Mouse (Mus musculus) hindbrain, embryonic 13.5 days (tissue): ENCODE measurements around the gene Nmnat1. TPM values are rescaled to one million over a fixed set of nuclear protein-coding genes. Genes with fewer than 3 reads are reported as not detected.

Experiments used
- ATAC-seq: fragments of 200-750 bp; cut with Nextera tagmentation; 2 replicates; pipeline ENCODE4 v1.8.0; 2017; ENCODE audit warnings: moderate TSS enrichment; ENCODE audit not compliant: low FRiP score
- H3K27ac ChIP-seq: fragments of 300-500 bp; sonication (generic); 2 replicates; pipeline ENCODE4 v1.5.1; 2015; ENCODE audit warnings: inconsistent platforms, mild to moderate bottlenecking, moderate library complexity
- H3K27me3 ChIP-seq: fragments of 300-500 bp; sonication (generic); 2 replicates; pipeline ENCODE4 v1.6.1; 2015; ENCODE audit warnings: mild to moderate bottlenecking, inconsistent platforms
- H3K36me3 ChIP-seq: fragments of 300-500 bp; sonication (generic); 2 replicates; pipeline ENCODE4 v1.6.1; 2015; ENCODE audit warnings: mild to moderate bottlenecking, inconsistent platforms
- H3K4me1 ChIP-seq: fragments of 300-500 bp; sonication (generic); replicated peaks from 2 replicates; pipeline ENCODE4 v1.6.1; 2015; ENCODE audit warnings: inconsistent platforms
- H3K4me2 ChIP-seq: fragments of 300-500 bp; sonication (generic); 2 replicates; pipeline ENCODE4 v1.6.1; 2015; ENCODE audit warnings: inconsistent platforms, mild to moderate bottlenecking, moderate library complexity
- H3K4me3 ChIP-seq: fragments of 300-500 bp; sonication (generic); 2 replicates; pipeline ENCODE4 v1.5.1; 2015; ENCODE audit warnings: mild to moderate bottlenecking, inconsistent platforms
- H3K9ac ChIP-seq: fragments of 300-500 bp; sonication (generic); 2 replicates; pipeline ENCODE4 v1.6.1; 2015; ENCODE audit warnings: mild to moderate bottlenecking, inconsistent platforms
- H3K9me3 ChIP-seq: fragments of 300-500 bp; sonication (generic); 2 replicates; pipeline ENCODE4 v1.6.1; 2016; ENCODE audit warnings: inconsistent platforms
- WGBS: fragments of 180-500 bp; shearing (Covaris S2); methylation state at CpG from one replicate; pipeline ENCODE4 v1.1.7; 2015; 5-methylcytosine and 5-hydroxymethylcytosine counted together
- polyA plus RNA-seq: library from polyadenylated mRNA; unstranded; fragments of >200 nt; fragmentation: Nextera tagmentation; extraction: Ambion mirVana; gene quantifications from 2 replicates; pipeline ENCODE4 v1.2.1, GENCODE M21; 2015

Nmnat1 gene
- 9.2 and 10.3 TPM in 2 replicates for polyA plus RNA-seq

GRCm38 (mm10) chr4:149485053-149485824 lies at the start of gene Nmnat1, which contains the start of gene Lzic:
TSS of gene Nmnat1 (minus strand) at chr4:149485202.
TSS of gene Lzic (plus strand) at chr4:149485229.
- Histone ChIP-seq H3K36me3 (peaks cover 37% of the 10 kb centered on the region), H3K27ac (peak within 1 kb of the TSS; percentile 80), H3K27me3 (no peaks in the 10 kb centered on the region), H3K4me2 (peak within 1 kb of the TSS; percentile 91), H3K4me3 (peak within 1 kb of the TSS; percentile 81), H3K9ac (peak within 1 kb of the TSS; percentile 84), H3K9me3 (no peaks in the 10 kb centered on the region), H3K4me1 (peaks cover 31% of the 10 kb centered on the region)
- WGBS: under 1% methylated on average over 60 of the region's 60 CpGs
- ATAC-seq: peak; percentile 98

- Histone ChIP-seq H3K4me2 (no peak overlapping the region), H3K9ac (no peak overlapping the region), H3K4me1 (peaks cover 17% of the 10 kb centered on the region), H3K36me3 (no peaks in the 10 kb centered on the region), H3K9me3 (no peaks in the 10 kb centered on the region), H3K27me3 (no peaks in the 10 kb centered on the region), H3K27ac (no peak overlapping the region), H3K4me3 (no peak overlapping the region)
- no peak for ATAC-seq
- 81% methylated on average over 6 of the region's 6 CpGs for WGBS
Observed at GRCm38 (mm10) chr4:149529691-149530090, 44.7 kb upstream of the Nmnat1 start.

DNA sequence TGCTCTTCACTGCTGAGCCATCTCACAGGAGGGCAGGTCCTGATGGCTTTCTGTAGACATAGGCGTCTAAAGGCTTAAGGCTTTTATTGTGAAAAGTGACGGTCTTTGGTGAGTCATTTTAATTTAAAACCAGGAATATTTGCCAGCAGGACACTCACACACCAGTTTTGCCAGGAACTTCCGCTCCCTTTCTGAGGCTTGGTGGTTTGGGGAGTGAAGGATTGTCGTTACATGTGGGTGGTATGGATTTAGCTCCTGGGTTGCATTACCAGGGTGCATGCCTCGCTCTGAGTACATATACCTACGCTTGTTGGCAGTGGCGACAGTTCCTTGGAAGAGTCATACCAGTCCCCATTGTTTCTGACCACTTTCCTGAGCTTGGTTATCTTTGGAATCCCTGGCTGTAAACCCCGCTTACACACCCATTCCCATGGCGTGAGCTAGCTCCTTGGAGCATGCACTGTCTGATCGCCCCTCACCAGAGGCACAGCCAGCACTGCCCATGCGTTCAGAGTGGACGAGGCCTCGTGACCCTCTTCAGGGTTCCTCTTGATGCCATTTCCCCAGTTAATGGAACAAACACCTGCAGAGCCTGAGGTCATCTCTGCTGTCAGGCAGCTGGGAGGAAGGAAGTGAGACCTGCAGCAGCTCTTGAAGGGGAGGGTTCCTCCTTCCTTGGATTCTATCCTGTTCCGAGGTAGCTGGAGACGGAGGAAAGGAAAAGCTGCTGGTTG lies 42.8 kb upstream of the Nmnat1 start:
- Histone ChIP-seq H3K36me3 (no peaks in the 10 kb centered on the region), H3K4me3 (no peak overlapping the region), H3K27ac (no peak overlapping the region), H3K4me1 (peaks cover 26% of the 10 kb centered on the region), H3K9ac (peak overlapping the region; percentile 43; the same call in 1 of the 2 replicates), H3K4me2 (no peak overlapping the region), H3K27me3 (no peaks in the 10 kb centered on the region), H3K9me3 (no peaks in the 10 kb centered on the region)
- ATAC-seq: no peak
- WGBS: 88% methylated on average over 15 of the region's 15 CpGs

GRCm38 (mm10) chr4:149526330-149526729 lies 41.3 kb upstream of the Nmnat1 start:
- no peak overlapping the region for H3K4me2 ChIP-seq
- no peak for ATAC-seq
- H3K9me3 ChIP-seq: no peaks in the 10 kb centered on the region
- no peaks in the 10 kb centered on the region for H3K36me3 ChIP-seq
- 0 out of 2 replicates have a peak overlapping the region, but pooled peaks have one; percentile 52 for H3K27ac ChIP-seq
- no peak overlapping the region for H3K4me3 ChIP-seq
- no peaks in the 10 kb centered on the region for H3K27me3 ChIP-seq
- no peak overlapping the region for H3K9ac ChIP-seq
- H3K4me1 ChIP-seq: peaks cover 27% of the 10 kb centered on the region
- 53% methylated on average over 7 of the region's 7 CpGs for WGBS

- whole genome bisulfite sequencing: 84% methylated on average over 6 of the region's 6 CpGs
- Histone ChIP-seq H3K4me2 (no peak overlapping the region), H3K36me3 (no peaks in the 10 kb centered on the region), H3K27ac (0 out of 2 replicates have a peak overlapping the region, but pooled peaks have one; percentile 52), H3K9me3 (no peaks in the 10 kb centered on the region), H3K4me1 (peaks cover 32% of the 10 kb centered on the region), H3K4me3 (no peak overlapping the region), H3K27me3 (no peaks in the 10 kb centered on the region), H3K9ac (0 out of 2 replicates have a peak overlapping the region, but pooled peaks have one; percentile 39)
- ATAC-seq: no peak
Observed at GRCm38 (mm10) chr4:149525811-149526210, 40.8 kb upstream of the Nmnat1 start.

DNA sequence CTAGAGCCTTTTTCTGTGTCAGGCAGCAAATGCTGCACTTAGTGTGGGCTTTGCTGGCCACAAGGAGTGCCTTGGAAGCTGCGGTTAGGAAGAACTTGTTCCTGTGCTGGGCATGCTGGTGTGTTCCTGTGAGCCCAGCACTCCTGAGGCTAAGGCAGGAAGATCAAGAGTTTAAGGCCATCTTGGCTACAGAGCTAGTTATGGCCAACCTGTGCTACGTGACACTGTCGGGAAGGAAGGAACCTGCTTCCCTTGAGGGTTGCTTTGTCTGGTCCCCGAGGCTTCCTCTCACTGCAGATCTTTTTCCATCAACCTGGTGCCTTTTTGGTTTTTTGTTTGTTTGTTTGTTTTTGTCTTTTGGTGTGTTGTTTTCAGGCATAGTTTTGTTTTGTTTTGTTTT lies 40.2 kb upstream of the Nmnat1 start:
- Histone ChIP-seq H3K9ac (no peak overlapping the region), H3K4me3 (no peak overlapping the region), H3K4me2 (no peak overlapping the region), H3K4me1 (peaks cover 36% of the 10 kb centered on the region), H3K27me3 (no peaks in the 10 kb centered on the region), H3K36me3 (no peaks in the 10 kb centered on the region), H3K9me3 (no peaks in the 10 kb centered on the region), H3K27ac (no peak overlapping the region)
- 84% methylated on average over 4 of the region's 4 CpGs for WGBS
- no peak for ATAC-seq

GRCm38 (mm10) chr4:149523961-149524360 lies 39.0 kb upstream of the Nmnat1 start:
- no peaks in the 10 kb centered on the region for H3K27me3 ChIP-seq
- no peak overlapping the region for H3K9ac ChIP-seq
- H3K4me1 ChIP-seq: peaks cover 46% of the 10 kb centered on the region
- WGBS: 71% methylated on average over 6 of the region's 6 CpGs
- no peak for ATAC-seq
- H3K9me3 ChIP-seq: no peaks in the 10 kb centered on the region
- no peak overlapping the region for H3K4me3 ChIP-seq
- H3K4me2 ChIP-seq: no peak overlapping the region
- no peaks in the 10 kb centered on the region for H3K36me3 ChIP-seq
- H3K27ac ChIP-seq: no peak overlapping the region

DNA sequence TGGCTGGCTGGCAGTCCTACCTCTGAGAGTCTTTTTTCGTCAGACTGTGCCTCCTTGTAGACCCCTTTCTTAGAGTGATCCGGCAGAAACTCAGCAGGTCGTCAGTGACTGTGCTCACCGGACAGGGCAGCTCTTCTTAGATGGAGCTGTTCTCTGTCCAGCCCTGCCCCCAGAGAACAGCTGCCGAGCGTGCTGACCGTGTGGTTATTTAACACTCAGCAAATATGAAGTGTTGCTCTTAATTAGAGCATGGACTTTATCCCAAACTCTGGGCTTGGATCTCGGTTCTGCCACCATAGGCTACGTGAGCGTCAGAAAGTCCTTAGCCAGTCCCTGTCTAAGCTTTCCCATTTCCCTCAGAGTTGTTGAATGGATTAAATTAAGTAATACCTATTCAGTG lies 36.3 kb upstream of the Nmnat1 start:
- Histone ChIP-seq H3K9me3 (no peaks in the 10 kb centered on the region), H3K4me3 (no peak overlapping the region), H3K36me3 (no peaks in the 10 kb centered on the region), H3K4me2 (no peak overlapping the region), H3K27ac (no peak overlapping the region), H3K4me1 (peaks cover 44% of the 10 kb centered on the region), H3K27me3 (no peaks in the 10 kb centered on the region), H3K9ac (0 out of 2 replicates have a peak overlapping the region, but pooled peaks have one; percentile 0)
- no peak for ATAC-seq
- 73% methylated on average over 10 of the region's 10 CpGs for WGBS

DNA sequence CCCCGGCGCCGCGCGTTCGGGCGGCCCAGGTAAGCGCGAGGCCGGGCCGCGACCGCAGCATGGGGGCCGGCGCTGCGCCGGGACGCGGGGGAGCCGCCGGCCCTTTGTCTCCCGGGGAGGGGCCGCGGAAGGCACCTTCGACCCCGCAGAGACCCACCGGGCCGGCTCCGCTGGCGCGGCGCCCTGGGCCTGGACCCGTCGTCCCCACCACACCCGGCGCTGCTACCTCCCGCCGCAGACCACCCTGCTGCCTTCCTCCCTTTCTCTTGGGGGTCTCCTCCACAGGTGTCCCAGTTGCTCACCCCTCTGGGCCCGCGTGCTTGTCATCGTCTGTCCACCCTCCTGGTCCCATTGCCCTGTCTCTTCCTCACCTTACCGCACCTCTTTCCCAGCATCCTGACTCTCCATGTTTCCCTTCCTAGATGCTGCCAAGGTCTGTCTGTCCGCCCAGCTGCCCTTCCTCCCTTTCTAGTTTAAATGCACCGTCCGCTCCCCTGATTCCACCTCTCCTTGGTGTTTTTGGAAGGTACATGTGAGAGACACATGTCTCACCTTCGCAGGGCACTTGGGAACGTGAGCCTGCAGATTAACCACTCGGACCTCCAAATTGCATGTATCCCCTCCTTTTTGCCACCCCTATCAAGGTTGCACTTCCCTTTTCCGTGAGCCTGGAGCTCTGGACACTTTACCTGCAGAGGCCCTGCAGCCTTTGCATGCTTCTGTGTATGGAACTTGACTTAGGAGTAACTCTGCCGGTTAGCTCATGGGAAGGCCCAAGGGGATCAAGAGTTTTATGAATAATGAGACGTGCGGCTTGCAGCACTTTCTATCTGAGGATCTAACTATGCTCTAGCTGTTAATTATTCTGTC lies 33.6 kb upstream of the Nmnat1 start:
- Histone ChIP-seq H3K9me3 (no peaks in the 10 kb centered on the region), H3K36me3 (no peaks in the 10 kb centered on the region), H3K4me1 (peaks cover 28% of the 10 kb centered on the region), H3K9ac (peak overlapping the region; percentile 93), H3K27ac (peak overlapping the region; percentile 66), H3K4me3 (peak overlapping the region; percentile 85), H3K27me3 (no peaks in the 10 kb centered on the region), H3K4me2 (peak overlapping the region; percentile 74)
- WGBS: 4% methylated on average over 41 of the region's 52 CpGs
- no peak; the same call in 1 of the 2 replicates for ATAC-seq

DNA sequence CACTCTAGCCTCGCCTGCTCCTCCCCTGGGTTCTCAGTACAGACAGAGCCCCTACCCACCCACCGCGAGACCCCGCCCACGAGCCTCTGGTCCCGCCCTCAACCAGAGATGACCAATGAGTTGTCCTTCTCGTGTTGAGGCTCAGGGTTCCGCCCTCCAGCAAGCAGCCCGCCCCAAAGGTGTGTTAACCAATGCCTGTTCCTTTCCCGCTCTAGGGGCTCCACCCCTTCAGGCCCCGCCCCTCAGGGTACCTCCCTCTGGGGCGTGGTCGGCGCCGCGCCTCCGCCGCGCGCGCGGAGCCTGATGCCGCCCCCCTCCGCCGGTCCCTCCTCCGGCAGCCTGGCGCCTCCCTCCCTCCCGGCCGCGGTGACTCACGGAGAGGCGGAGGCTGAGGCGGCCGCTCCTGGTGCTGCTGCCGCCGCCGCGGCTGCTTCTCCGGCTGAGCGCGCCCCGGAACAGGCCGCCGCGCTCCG lies 32.9 kb upstream of the Nmnat1 start, which contains the start of gene Ctnnbip1:
Ctnnbip1 (plus strand) TSS at position 369 of the 473 bp plus-strand sequence.
- Histone ChIP-seq H3K9ac (peak within 1 kb of the TSS; percentile 93), H3K36me3 (no peaks in the 10 kb centered on the region), H3K4me1 (peaks cover 26% of the 10 kb centered on the region), H3K9me3 (no peaks in the 10 kb centered on the region), H3K27me3 (no peaks in the 10 kb centered on the region), H3K4me3 (peak within 1 kb of the TSS; percentile 85), H3K27ac (peak within 1 kb of the TSS; percentile 66), H3K4me2 (peak within 1 kb of the TSS; percentile 74)
- 0% methylated on average over 36 of the region's 46 CpGs for WGBS
- ATAC-seq: peak; percentile 97

- Histone ChIP-seq H3K9me3 (no peaks in the 10 kb centered on the region), H3K9ac (no peak overlapping the region), H3K36me3 (no peaks in the 10 kb centered on the region), H3K4me1 (peaks cover 29% of the 10 kb centered on the region), H3K27ac (no peak overlapping the region), H3K27me3 (no peaks in the 10 kb centered on the region), H3K4me3 (no peak overlapping the region), H3K4me2 (no peak overlapping the region)
- 90% methylated on average over 5 of the region's 5 CpGs for WGBS
- ATAC-seq: no peak
Observed at GRCm38 (mm10) chr4:149515706-149516105, 30.7 kb upstream of the Nmnat1 start.
